Mouse (Mus musculus) CH12.LX (cell line): ENCODE measurements at regions not wholly inside any gene's neighbourhood (a gene's known extent, or its start where the extent isn't known, plus 50 kb on each side); places are given as distances from the start of the nearest gene placed in this dataset.

Experiments
- CTCF ChIP-seq, 2 experiments: IDR thresholded peaks in 1 of 2; conservative IDR thresholded peaks in 1 of 2; 2 replicates each; pipeline ENCODE4 v1.5.1; 2011 to 2012; ENCODE audit warnings: low read depth in 2 of 2, low read length in 2 of 2, improper control_type of control experiment in 1 of 2, inconsistent platforms in 1 of 2, mild to moderate bottlenecking in 1 of 2, moderate library complexity in 1 of 2
- EP300 ChIP-seq: IDR thresholded peaks from 2 replicates; pipeline ENCODE4 v1.6.1; 2011; ENCODE audit warnings: low read length, improper control_type of control experiment
- HCFC1 ChIP-seq: IDR thresholded peaks from 2 replicates; pipeline ENCODE4 v1.6.1; 2012; ENCODE audit warnings: low read depth, mild to moderate bottlenecking, inconsistent platforms, low read length, improper control_type of control experiment
- JUND ChIP-seq: conservative IDR thresholded peaks from 2 replicates; pipeline ENCODE4 v1.6.1; 2011; ENCODE audit warnings: low read depth, low read length, improper control_type of control experiment
- MAFK ChIP-seq: IDR thresholded peaks from 2 replicates; pipeline ENCODE4 v1.6.1; 2011; ENCODE audit warnings: low read length, improper control_type of control experiment; ENCODE audit not compliant: insufficient replicate concordance
- NRF1 ChIP-seq: IDR thresholded peaks from 2 replicates; pipeline ENCODE4 v1.6.1; 2014; ENCODE audit warnings: low read depth, mild to moderate bottlenecking, inconsistent platforms, low read length, improper control_type of control experiment, moderate library complexity
- POLR2A ChIP-seq: IDR thresholded peaks from 2 replicates; pipeline ENCODE4 v1.6.1; 2011; ENCODE audit warnings: low read depth, mild to moderate bottlenecking, improper control_type of control experiment, low read length
- TBP ChIP-seq: conservative IDR thresholded peaks from 2 replicates; pipeline ENCODE4 v1.6.1; 2011; ENCODE audit warnings: low read depth, low read length, improper control_type of control experiment
- TCF12 ChIP-seq: IDR thresholded peaks from 2 replicates; pipeline ENCODE4 v1.6.1; 2014; ENCODE audit warnings: low read depth, mild to moderate bottlenecking, inconsistent platforms, low read length, improper control_type of control experiment
- USF1 ChIP-seq: IDR thresholded peaks from 2 replicates; pipeline ENCODE4 v1.6.1; 2014; ENCODE audit warnings: low read depth, mild to moderate bottlenecking, inconsistent platforms, low read length, improper control_type of control experiment
- ZMIZ1 ChIP-seq: IDR thresholded peaks from 2 replicates; pipeline ENCODE4 v1.6.1; 2012; ENCODE audit warnings: low read depth, mild to moderate bottlenecking, inconsistent platforms, low read length, improper control_type of control experiment

DNA sequence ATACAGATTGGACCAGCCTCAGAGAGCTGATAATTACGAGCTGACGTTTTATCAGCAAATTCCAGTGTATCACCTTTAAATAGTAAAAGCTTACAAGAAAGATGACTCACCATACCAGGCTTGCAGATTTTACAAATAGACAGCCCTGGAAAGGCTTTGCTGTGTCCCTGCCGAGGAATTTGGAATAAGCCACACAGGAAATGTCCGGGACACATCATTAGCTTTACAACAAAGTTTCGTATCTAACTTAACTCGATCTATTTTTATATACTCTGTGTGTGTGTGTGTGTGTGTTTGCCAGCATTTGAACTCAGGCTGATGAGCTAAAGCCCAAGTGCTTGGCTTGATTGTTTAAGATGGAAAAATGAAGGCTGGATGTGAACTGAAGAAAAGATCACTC is 69.8 kb upstream of the Plekha5 start:
- TF ChIP-seq CTCF (conservative IDR thresholded peaks at IDR 0.05 in 1 of 2, IDR thresholded peaks at IDR 0.05 in 1 of 2; ENCODE audit: low read depth in 2 of 2, low read length in 2 of 2) = no peak
- TF ChIP-seq USF1 = no peak
- no peak for TF ChIP-seq POLR2A
- TF ChIP-seq HCFC1 = no peak
- TF ChIP-seq JUND = no peak
- TF ChIP-seq TCF12 = no peak
- no peak for TF ChIP-seq EP300
- TF ChIP-seq TBP = no peak
- TF ChIP-seq MAFK = no peak
- TF ChIP-seq NRF1 = no peak
- TF ChIP-seq ZMIZ1 = no peak
